Mouse (Mus musculus) G1E (cell line): ENCODE results near the gene Myh10. TPM values are rescaled to one million over a fixed set of nuclear protein-coding genes. Genes with fewer than 3 reads are reported as not detected.
"Not testable (repeated sequence)": the region's sequence is repeated elsewhere in the genome, so short reads cannot be mapped to it uniquely, and the experiment has no call there.

ENCODE experiments used
- ATAC-seq: 2 replicates; pipeline ENCODE4 v1.8.0; 2016; ENCODE audit warnings: mild to moderate bottlenecking; ENCODE audit not compliant: insufficient number of reproducible peaks, poor library complexity, low FRiP score, severe bottlenecking; ENCODE audit errors: extremely low read depth
- DNase-seq: peaks from one replicate; pipeline ENCODE4 v3.0.0; 2012; ENCODE audit warnings: low spot score
- H3K27me3 ChIP-seq: 2 replicates; pipeline ENCODE4 v1.6.1; 2012; ENCODE audit warnings: mild to moderate bottlenecking, low read length, inconsistent platforms; ENCODE audit not compliant: insufficient read depth
- H3K36me3 ChIP-seq: replicated peaks from 2 replicates; pipeline ENCODE3; 2012; ENCODE audit warnings: mild to moderate bottlenecking, inconsistent platforms
- H3K4me1 ChIP-seq: 2 replicates; pipeline ENCODE4 v1.6.1; 2012; ENCODE audit warnings: low read depth, low read length, inconsistent platforms, mixed read lengths; ENCODE audit not compliant: insufficient read depth
- H3K4me3 ChIP-seq: 2 replicates; pipeline ENCODE4 v1.5.1; 2012; ENCODE audit warnings: low read depth, mild to moderate bottlenecking, inconsistent platforms, low read length, moderate library complexity, mixed read lengths
- H3K9me3 ChIP-seq: replicated peaks from 2 replicates; pipeline ENCODE4 v1.6.1; 2012; ENCODE audit warnings: inconsistent platforms
- CTCF ChIP-seq: IDR thresholded peaks from 2 replicates; pipeline ENCODE4 v1.5.1; 2012; ENCODE audit warnings: low read depth, low read length, inconsistent platforms, mixed read lengths
- GATA1 ChIP-seq: IDR thresholded peaks from 2 replicates; pipeline ENCODE4 v1.6.1; 2012; ENCODE audit warnings: borderline replicate concordance, low read length, inconsistent platforms, mixed read lengths
- GATA2 ChIP-seq: IDR thresholded peaks from 2 replicates; pipeline ENCODE4 v1.6.1; 2012; ENCODE audit warnings: low read depth, low read length, inconsistent platforms, borderline replicate concordance
- POLR2AphosphoS5 ChIP-seq: IDR thresholded peaks from 2 replicates; pipeline ENCODE4 v1.6.1; 2012; ENCODE audit warnings: low read depth, low read length, inconsistent platforms; ENCODE audit not compliant: insufficient replicate concordance
- TAL1 ChIP-seq: conservative IDR thresholded peaks from 2 replicates; pipeline ENCODE4 v1.6.1; 2012; ENCODE audit warnings: low read depth, low read length, inconsistent platforms, mixed read lengths
- polyA plus RNA-seq: library from polyadenylated mRNA; stranded (reverse); fragments of >175 nt; gene quantifications from 2 replicates; pipeline ENCODE4 v1.2.3, GENCODE M21; 2012
- total RNA-seq, 2 experiments: library from RNA; stranded (forward) in 1 of 2; stranded (reverse) in 1 of 2; fragments of 200-1000 nt in 1 of 2; fragments of >200 nt in 1 of 2; fragmentation: Nextera tagmentation in 1 of 2; gene quantifications; 2 replicates each; pipeline ENCODE4 v1.2.3; 2014 to 2017

Gene Myh10
- total and polyA plus RNA-seq, 3 experiments = 0.03 to 4.9 (median 0.49) TPM

- H3K9me3 ChIP-seq = no peaks in the 10 kb centered on the region
- no peak for ATAC-seq
- no peaks in the 10 kb centered on the region for H3K4me1 ChIP-seq
- no peaks in the 10 kb centered on the region for H3K36me3 ChIP-seq
- H3K27me3 ChIP-seq = no peaks in the 10 kb centered on the region
- DNase-seq = no peak
- TF ChIP-seq POLR2AphosphoS5 (no peak), GATA1 (no peak), CTCF (no peak), GATA2 (no peak), TAL1 (no peak)
- H3K4me3 ChIP-seq = no peak overlapping the region
Observed at GRCm38 (mm10) chr11:68719774-68720173, 28.4 kb downstream of the Myh10 start.

- ATAC-seq = no peak
- Histone ChIP-seq H3K36me3 (no peaks in the 10 kb centered on the region), H3K4me3 (no peak overlapping the region), H3K27me3 (no peaks in the 10 kb centered on the region), H3K4me1 (no peaks in the 10 kb centered on the region), H3K9me3 (no peaks in the 10 kb centered on the region)
- TF ChIP-seq CTCF (0 out of 2 replicates have a peak, but pooled peaks have one; percentile 7), GATA2 (no peak)
- DNase-seq = no peak
Observed at GRCm38 (mm10) chr11:68724117-68724516, 32.8 kb downstream of the Myh10 start.

GRCm38 (mm10) chr11:68728693-68729092 is 37.3 kb downstream of the Myh10 start:
- Histone ChIP-seq H3K4me3 (no peak overlapping the region), H3K27me3 (0 out of 2 replicates have a peak, but pooled peaks cover 2% of the 10 kb centered on the region), H3K4me1 (no peaks in the 10 kb centered on the region), H3K36me3 (no peaks in the 10 kb centered on the region), H3K9me3 (no peaks in the 10 kb centered on the region)
- DNase-seq (no peak), ATAC-seq (no peak)
- TF ChIP-seq CTCF = no peak
- no peak for TF ChIP-seq GATA2
- no peak for TF ChIP-seq POLR2AphosphoS5
- no peak for TF ChIP-seq GATA1
- TF ChIP-seq TAL1 = no peak

- ATAC-seq = no peak
- H3K9me3 ChIP-seq = no peaks in the 10 kb centered on the region
- H3K4me1 ChIP-seq = no peaks in the 10 kb centered on the region
- no peak for DNase-seq
- H3K27me3 ChIP-seq = 0 out of 2 replicates have a peak, but pooled peaks cover 2% of the 10 kb centered on the region
- H3K36me3 ChIP-seq = no peaks in the 10 kb centered on the region
- no peak overlapping the region for H3K4me3 ChIP-seq
- TF ChIP-seq GATA2 (no peak), GATA1 (no peak), POLR2AphosphoS5 (no peak), TAL1 (no peak), CTCF (no peak)
Observed at GRCm38 (mm10) chr11:68730792-68731191, 39.4 kb downstream of the Myh10 start.

GRCm38 (mm10) chr11:68732066-68732465 is 40.7 kb downstream of the Myh10 start:
- no peak for DNase-seq
- no peak for TF ChIP-seq TAL1
- no peak for TF ChIP-seq CTCF
- TF ChIP-seq GATA1 = no peak
- no peak for TF ChIP-seq GATA2
- TF ChIP-seq POLR2AphosphoS5 = no peak
- Histone ChIP-seq H3K4me1 (no peaks in the 10 kb centered on the region), H3K27me3 (0 out of 2 replicates have a peak, but pooled peaks cover 2% of the 10 kb centered on the region), H3K36me3 (no peaks in the 10 kb centered on the region), H3K4me3 (no peak overlapping the region), H3K9me3 (no peaks in the 10 kb centered on the region)
- ATAC-seq = no peak

- ATAC-seq, H3K9me3 ChIP-seq, DNase-seq, H3K4me3 ChIP-seq, H3K27me3 ChIP-seq, H3K4me1 ChIP-seq, H3K36me3 ChIP-seq: not testable (repeated sequence)
Observed at GRCm38 (mm10) chr11:68733401-68733800, 42.0 kb downstream of the Myh10 start.

DNA sequence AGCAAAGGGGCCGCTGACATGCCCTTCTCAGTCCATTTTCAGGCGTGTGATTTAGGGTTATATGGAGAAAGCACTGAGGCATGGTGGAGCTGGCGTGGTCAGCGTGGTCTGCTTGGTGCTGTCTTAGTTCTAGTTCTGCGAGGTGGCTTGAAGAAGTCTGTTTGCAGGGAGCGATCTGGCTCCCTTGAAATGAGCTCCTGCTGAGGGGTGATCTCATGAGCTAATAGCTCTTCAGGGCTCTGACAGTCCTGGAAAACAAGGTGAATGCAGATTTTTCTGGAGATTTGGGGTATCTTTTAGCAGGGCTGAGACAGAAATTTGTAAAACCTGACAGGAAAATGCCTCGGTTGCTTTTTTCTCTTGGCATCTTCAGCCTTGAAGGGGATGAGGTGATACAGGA is 48.1 kb downstream of the Myh10 start:
- Histone ChIP-seq H3K36me3 (no peaks in the 10 kb centered on the region), H3K4me3 (no peak overlapping the region), H3K27me3 (peaks cover 3% of the 10 kb centered on the region), H3K4me1 (no peaks in the 10 kb centered on the region), H3K9me3 (no peaks in the 10 kb centered on the region)
- ATAC-seq (no peak), DNase-seq (no peak)
- TF ChIP-seq POLR2AphosphoS5 (no peak), TAL1 (no peak), CTCF (no peak), GATA2 (no peak), GATA1 (no peak)
